Mouse (Mus musculus): ENCODE data around the gene Il2ra. TPM values are rescaled to one million over a fixed set of nuclear protein-coding genes. Genes with fewer than 3 reads are reported as not detected.
"Not testable (repeated sequence)": the region's sequence is repeated elsewhere in the genome, so short reads cannot be mapped to it uniquely, and the experiment has no call there.

The Il2ra gene
- polyA plus RNA-seq, 1 experiment from 2014 or later, result not detected

GRCm38 (mm10) chr2:11705201-11706025 lies 62.8 kb downstream of the Il2ra start, which contains the start of gene Il15ra:
TSS of gene Il15ra (plus strand) at chr2:11705290.
- under 1% methylated on average over 37 of the region's 37 CpGs for WGBS
- peak; percentile 63 for ATAC-seq (ENCODE audit: insufficient number of reproducible peaks, insufficient read depth, low FRiP score, low TSS enrichment, low read depth)
- Histone ChIP-seq H3K27ac (no peak within 1 kb of the TSS), H3K9ac (replicated peaks) (peak within 1 kb of the TSS; percentile 64), H3K27me3 (peaks cover 48% of the 10 kb centered on the region), H3K4me1 (replicated peaks) (peaks cover 6% of the 10 kb centered on the region), H3K36me3 (no peaks in the 10 kb centered on the region), H3K4me3 (replicated peaks) (peak within 1 kb of the TSS; percentile 64), H3K4me2 (peak within 1 kb of the TSS; percentile 98), H3K9me3 (no peaks in the 10 kb centered on the region)

- Histone ChIP-seq H3K4me1 (replicated peaks) (peaks cover 6% of the 10 kb centered on the region), H3K9me3 (no peaks in the 10 kb centered on the region), H3K36me3 (no peaks in the 10 kb centered on the region), H3K27me3 (peaks cover 48% of the 10 kb centered on the region), H3K9ac (replicated peaks) (peak overlapping the region; percentile 64), H3K4me3 (replicated peaks) (peak overlapping the region; percentile 64), H3K4me2 (peak overlapping the region; percentile 98), H3K27ac (no peak overlapping the region)
- 3% methylated on average over 28 of the region's 28 CpGs for WGBS
- peak; percentile 9; the same call in 1 of the 2 replicates for ATAC-seq (ENCODE audit: insufficient number of reproducible peaks, insufficient read depth, low FRiP score, low TSS enrichment, low read depth)
These were observed 63.6 kb downstream of the Il2ra start for GRCm38 (mm10) chr2:11706030-11706745.

GRCm38 (mm10) chr2:11706746-11707065 lies 64.1 kb downstream of the Il2ra start:
- Histone ChIP-seq H3K9ac (replicated peaks) (no peak overlapping the region), H3K4me1 (replicated peaks) (peaks cover 6% of the 10 kb centered on the region), H3K36me3 (no peaks in the 10 kb centered on the region), H3K27me3 (peaks cover 48% of the 10 kb centered on the region), H3K9me3 (no peaks in the 10 kb centered on the region), H3K4me2 (peak overlapping the region; percentile 98), H3K27ac (no peak overlapping the region), H3K4me3 (replicated peaks) (no peak overlapping the region)
- 37% methylated on average over 6 of the region's 6 CpGs for WGBS
- ATAC-seq (ENCODE audit: insufficient number of reproducible peaks, insufficient read depth, low FRiP score, low TSS enrichment, low read depth), result no peak

GRCm38 (mm10) chr2:11708538-11708937 lies 65.9 kb downstream of the Il2ra start:
- no peak overlapping the region for H3K4me3 ChIP-seq (replicated peaks)
- no peak overlapping the region for H3K27ac ChIP-seq
- H3K9me3 ChIP-seq, result no peaks in the 10 kb centered on the region
- no peak for ATAC-seq (ENCODE audit: insufficient number of reproducible peaks, insufficient read depth, low FRiP score, low TSS enrichment, low read depth)
- no peak overlapping the region for H3K9ac ChIP-seq (replicated peaks)
- H3K27me3 ChIP-seq, result peaks cover 48% of the 10 kb centered on the region
- H3K4me2 ChIP-seq, result no peak overlapping the region
- H3K4me1 ChIP-seq (replicated peaks), result peaks cover 6% of the 10 kb centered on the region
- WGBS, result 83% methylated on average over 5 of the region's 5 CpGs
- H3K36me3 ChIP-seq, result no peaks in the 10 kb centered on the region

- WGBS, result 55% methylated on average over 4 of the region's 4 CpGs
- not testable (repeated sequence) for H3K9ac ChIP-seq (replicated peaks); H3K4me3 ChIP-seq (replicated peaks); H3K36me3 ChIP-seq; H3K27ac ChIP-seq; H3K9me3 ChIP-seq; ATAC-seq (ENCODE audit: insufficient number of reproducible peaks, insufficient read depth, low FRiP score, low TSS enrichment, low read depth); H3K4me2 ChIP-seq; H3K4me1 ChIP-seq (replicated peaks)
- H3K27me3 ChIP-seq, result peaks cover 36% of the 10 kb centered on the region
These were observed 67.5 kb downstream of the Il2ra start for GRCm38 (mm10) chr2:11710101-11710500.

- 78% methylated on average over 6 of the region's 6 CpGs for WGBS
- no peaks in the 10 kb centered on the region for H3K9me3 ChIP-seq
- H3K4me1 ChIP-seq (replicated peaks), result no peaks in the 10 kb centered on the region
- no peaks in the 10 kb centered on the region for H3K36me3 ChIP-seq
- no peak overlapping the region for H3K4me2 ChIP-seq
- H3K27ac ChIP-seq, result no peak overlapping the region
- H3K4me3 ChIP-seq (replicated peaks), result no peak overlapping the region
- no peak overlapping the region for H3K9ac ChIP-seq (replicated peaks)
- ATAC-seq (ENCODE audit: insufficient number of reproducible peaks, insufficient read depth, low FRiP score, low TSS enrichment, low read depth), result no peak
- H3K27me3 ChIP-seq, result peaks cover 15% of the 10 kb centered on the region; the same call in 1 of the 2 replicates
These were observed 69.9 kb downstream of the Il2ra start for GRCm38 (mm10) chr2:11712483-11712990.

- Histone ChIP-seq H3K4me3 (replicated peaks) (no peak overlapping the region), H3K36me3 (no peaks in the 10 kb centered on the region), H3K27me3 (peaks cover 11% of the 10 kb centered on the region; the same call in 1 of the 2 replicates), H3K4me2 (no peak overlapping the region), H3K9ac (replicated peaks) (no peak overlapping the region), H3K4me1 (replicated peaks) (no peaks in the 10 kb centered on the region), H3K9me3 (no peaks in the 10 kb centered on the region), H3K27ac (no peak overlapping the region)
- 68% methylated on average over 3 of the region's 3 CpGs for WGBS
- ATAC-seq (ENCODE audit: insufficient number of reproducible peaks, insufficient read depth, low FRiP score, low TSS enrichment, low read depth), result no peak
These were observed 70.4 kb downstream of the Il2ra start for GRCm38 (mm10) chr2:11713021-11713420.

GRCm38 (mm10) chr2:11714535-11714934 lies 71.9 kb downstream of the Il2ra start:
- Histone ChIP-seq H3K36me3 (no peaks in the 10 kb centered on the region), H3K4me2 (no peak overlapping the region), H3K27ac (no peak overlapping the region), H3K9me3 (no peaks in the 10 kb centered on the region), H3K4me1 (replicated peaks) (no peaks in the 10 kb centered on the region), H3K4me3 (replicated peaks) (no peak overlapping the region), H3K9ac (replicated peaks) (no peak overlapping the region), H3K27me3 (0 out of 2 replicates have a peak, but pooled peaks cover 3% of the 10 kb centered on the region)
- no peak for ATAC-seq (ENCODE audit: insufficient number of reproducible peaks, insufficient read depth, low FRiP score, low TSS enrichment, low read depth)
- 81% methylated on average over 4 of the region's 4 CpGs for WGBS

- 77% methylated on average over 2 of the region's 2 CpGs for WGBS
- H3K27ac ChIP-seq, result no peak overlapping the region
- no peak overlapping the region for H3K4me2 ChIP-seq
- no peaks in the 10 kb centered on the region for H3K27me3 ChIP-seq
- H3K9ac ChIP-seq (replicated peaks), result no peak overlapping the region
- no peaks in the 10 kb centered on the region for H3K9me3 ChIP-seq
- H3K36me3 ChIP-seq, result no peaks in the 10 kb centered on the region
- H3K4me1 ChIP-seq (replicated peaks), result no peaks in the 10 kb centered on the region
- ATAC-seq (ENCODE audit: insufficient number of reproducible peaks, insufficient read depth, low FRiP score, low TSS enrichment, low read depth), result no peak
- H3K4me3 ChIP-seq (replicated peaks), result no peak overlapping the region
These were observed 76.0 kb downstream of the Il2ra start for GRCm38 (mm10) chr2:11718573-11718972.

- H3K9ac ChIP-seq (replicated peaks), result no peak overlapping the region
- H3K27ac ChIP-seq, result no peak overlapping the region
- H3K36me3 ChIP-seq, result no peaks in the 10 kb centered on the region
- no peaks in the 10 kb centered on the region for H3K4me1 ChIP-seq (replicated peaks)
- H3K4me2 ChIP-seq, result no peak overlapping the region
- no peak overlapping the region for H3K4me3 ChIP-seq (replicated peaks)
- WGBS, result 83% methylated on average over 9 of the region's 9 CpGs
- ATAC-seq (ENCODE audit: insufficient number of reproducible peaks, insufficient read depth, low FRiP score, low TSS enrichment, low read depth), result no peak
- no peaks in the 10 kb centered on the region for H3K9me3 ChIP-seq
- H3K27me3 ChIP-seq, result no peaks in the 10 kb centered on the region
These were observed 80.0 kb downstream of the Il2ra start for GRCm38 (mm10) chr2:11722564-11722963.

- no peaks in the 10 kb centered on the region for H3K27me3 ChIP-seq
- H3K4me3 ChIP-seq (replicated peaks), result no peak overlapping the region
- WGBS, result 94% methylated on average over 5 of the region's 5 CpGs
- H3K4me1 ChIP-seq (replicated peaks), result no peaks in the 10 kb centered on the region
- ATAC-seq (ENCODE audit: insufficient number of reproducible peaks, insufficient read depth, low FRiP score, low TSS enrichment, low read depth), result no peak
- H3K9ac ChIP-seq (replicated peaks), result no peak overlapping the region
- no peaks in the 10 kb centered on the region for H3K9me3 ChIP-seq
- H3K4me2 ChIP-seq, result no peak overlapping the region
- H3K27ac ChIP-seq, result no peak overlapping the region
- H3K36me3 ChIP-seq, result no peaks in the 10 kb centered on the region
These were observed 85.0 kb downstream of the Il2ra start for GRCm38 (mm10) chr2:11727574-11727973.

Data from limb, embryonic 12.5 days (tissue).